Mouse (Mus musculus): ENCODE measurements around the gene Tgif1. TPM values are rescaled to one million over a fixed set of nuclear protein-coding genes. Genes with fewer than 3 reads are reported as not detected.
"Not testable (repeated sequence)": the region's sequence is repeated elsewhere in the genome, so short reads cannot be mapped to it uniquely, and the experiment has no call there.

Tgif1 gene
- total RNA-seq, 2 experiments from 2014 or later = 1.9 to 2.3 TPM

DNA sequence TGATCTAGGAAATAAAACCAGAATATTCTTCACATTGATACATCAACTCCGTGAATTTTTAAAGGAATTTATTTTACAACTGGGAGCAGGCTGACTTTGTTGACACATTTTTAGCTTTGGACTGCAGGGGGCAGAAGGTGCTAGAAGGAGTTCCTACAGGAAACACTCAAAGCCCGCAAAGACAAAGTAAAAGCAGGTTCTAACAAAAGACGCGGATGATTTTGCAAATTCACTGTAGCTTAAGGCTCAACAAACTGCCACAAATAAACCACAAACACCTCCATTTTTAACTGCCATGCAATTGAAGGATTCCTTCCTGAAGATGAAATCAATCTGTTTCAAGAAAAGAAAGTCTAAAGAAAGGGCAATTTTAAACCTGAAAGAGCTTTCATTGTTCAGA is 6.3 kb downstream of the Tgif1 start:
- no peak for DNase-seq (ENCODE audit: extremely low spot score in 1 of 2, low spot score in 1 of 2)

- no peak for DNase-seq (ENCODE audit: extremely low spot score in 1 of 2, low spot score in 1 of 2)
Measured at GRCm38 (mm10) chr17:70846111-70846644, 7.2 kb downstream of the Tgif1 start.

GRCm38 (mm10) chr17:70845543-70845942 is 7.8 kb downstream of the Tgif1 start:
- no peak for DNase-seq (ENCODE audit: extremely low spot score in 1 of 2, low spot score in 1 of 2)

DNA sequence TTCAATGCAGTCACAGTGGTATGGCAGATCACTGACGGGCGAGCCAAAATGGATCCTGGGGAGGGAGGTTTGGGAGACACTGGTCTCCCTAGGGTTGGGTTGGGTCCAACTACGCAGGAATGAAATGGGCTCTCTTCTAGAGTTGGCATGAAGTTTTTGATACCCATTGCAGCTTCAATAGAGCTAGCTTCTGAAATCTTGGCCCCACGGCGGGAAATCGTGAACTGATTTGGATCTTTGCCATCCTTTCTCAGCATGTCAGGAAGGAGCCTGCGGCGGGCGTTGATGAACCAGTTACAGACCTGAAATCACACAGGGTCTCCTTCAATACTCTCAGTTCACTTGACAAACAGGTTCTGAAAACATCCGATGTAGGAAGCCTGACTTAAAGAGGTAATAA is 8.4 kb downstream of the Tgif1 start:
- no peak for DNase-seq (ENCODE audit: extremely low spot score in 1 of 2, low spot score in 1 of 2)

DNA sequence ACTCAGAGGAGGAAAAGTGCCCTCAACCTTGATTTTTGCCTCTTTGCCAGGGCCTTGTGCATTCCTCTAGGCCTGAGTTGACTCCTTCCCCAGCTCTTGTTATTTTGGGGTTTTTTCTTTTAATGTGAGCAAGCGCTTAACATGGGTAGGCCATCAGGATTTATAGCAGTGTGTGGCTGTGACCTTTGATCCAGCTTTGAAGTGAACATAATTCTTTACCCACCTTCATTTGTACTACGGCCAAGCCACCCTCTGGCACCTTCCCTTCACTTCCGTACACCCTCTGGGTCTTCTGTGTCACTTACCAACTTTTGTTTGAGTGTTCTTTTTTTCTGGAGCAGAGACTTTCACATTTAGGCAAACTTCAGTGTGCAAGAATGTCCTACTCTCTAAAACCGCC is 10.1 kb downstream of the Tgif1 start:
- no peak for DNase-seq (ENCODE audit: extremely low spot score in 1 of 2, low spot score in 1 of 2)

DNA sequence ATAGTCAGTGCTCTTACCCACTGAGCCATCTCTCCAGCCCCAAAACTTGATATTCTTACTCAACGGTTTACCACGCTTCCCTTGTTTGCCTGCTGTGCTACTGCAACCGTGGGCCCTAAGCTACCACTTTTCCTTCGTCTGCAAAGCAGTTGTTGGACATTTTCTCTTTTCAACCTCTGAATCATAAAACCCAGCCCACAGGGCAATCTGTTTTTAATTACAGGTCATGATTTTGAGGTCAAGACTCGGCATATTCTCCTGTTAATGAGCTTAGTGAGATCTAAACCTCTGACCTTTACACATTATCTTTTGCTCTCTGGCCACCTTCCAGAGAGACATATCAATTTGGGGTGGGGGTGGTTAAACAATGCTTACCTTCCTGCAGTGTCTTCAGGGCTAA is 14.8 kb downstream of the Tgif1 start:
- no peak for DNase-seq (ENCODE audit: extremely low spot score in 1 of 2, low spot score in 1 of 2)

GRCm38 (mm10) chr17:70838031-70838430 is 15.3 kb downstream of the Tgif1 start:
- DNase-seq (ENCODE audit: extremely low spot score in 1 of 2, low spot score in 1 of 2) = no peak

- not testable (repeated sequence) for DNase-seq (ENCODE audit: extremely low spot score in 1 of 2, low spot score in 1 of 2)
Measured at GRCm38 (mm10) chr17:70837474-70837873, 15.9 kb downstream of the Tgif1 start.

GRCm38 (mm10) chr17:70836820-70837219 is 16.5 kb downstream of the Tgif1 start:
- no peak for DNase-seq (ENCODE audit: extremely low spot score in 1 of 2, low spot score in 1 of 2)

GRCm38 (mm10) chr17:70835071-70835790 is 18.1 kb downstream of the Tgif1 start:
- no peak for DNase-seq (ENCODE audit: extremely low spot score in 1 of 2, low spot score in 1 of 2)

DNA sequence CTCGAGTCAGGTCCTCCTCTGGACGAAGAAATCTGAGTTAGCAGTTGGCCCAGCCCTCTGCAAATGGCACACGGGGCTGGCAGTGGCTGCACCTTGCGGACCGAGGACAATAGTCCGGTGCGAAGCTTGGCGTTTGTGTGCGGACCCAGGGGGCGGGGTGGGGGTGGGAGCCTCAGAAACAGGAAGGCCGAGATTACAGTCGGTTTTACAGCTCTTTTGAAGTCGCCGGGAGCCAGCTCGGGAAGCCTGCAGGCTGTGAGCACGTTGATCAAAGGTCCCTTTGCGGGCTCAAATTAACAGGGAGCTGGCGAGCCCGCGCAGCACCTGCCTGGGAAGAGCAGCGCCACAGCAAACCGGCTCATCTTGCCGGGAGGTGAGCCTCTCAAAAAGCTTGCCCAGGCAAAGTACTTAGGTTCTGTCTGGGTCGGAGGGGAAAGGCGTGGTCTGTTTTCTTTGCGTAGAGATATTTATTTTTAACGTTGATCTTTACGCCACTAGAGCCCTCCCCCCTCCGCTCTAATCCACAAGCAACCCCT is 18.8 kb downstream of the Tgif1 start:
- no peak for DNase-seq (ENCODE audit: extremely low spot score in 1 of 2, low spot score in 1 of 2)

- no peak for DNase-seq (ENCODE audit: extremely low spot score in 1 of 2, low spot score in 1 of 2)
Measured at GRCm38 (mm10) chr17:70832544-70832943, 20.8 kb downstream of the Tgif1 start.

DNA sequence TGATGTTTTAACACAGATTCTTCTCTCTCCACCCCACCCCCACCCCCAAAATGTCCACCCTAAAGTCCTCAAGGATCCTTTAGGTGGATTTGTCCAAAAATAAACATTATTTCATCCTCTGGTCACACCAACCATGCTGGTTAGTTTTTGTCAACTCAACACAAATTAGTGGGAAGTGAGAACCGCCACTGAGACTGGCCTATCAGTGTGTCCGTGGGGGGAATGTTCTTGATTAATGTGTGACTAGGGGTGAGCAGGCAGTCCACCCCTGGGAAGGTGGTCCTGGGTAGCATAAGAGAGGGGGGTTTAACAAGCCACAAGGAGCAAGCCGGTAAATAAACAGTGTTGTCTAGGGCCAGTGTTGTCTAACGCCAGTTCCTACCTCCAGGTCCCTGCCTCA is 21.8 kb downstream of the Tgif1 start:
- no peak for DNase-seq (ENCODE audit: extremely low spot score in 1 of 2, low spot score in 1 of 2)

- no peak for DNase-seq (ENCODE audit: extremely low spot score in 1 of 2, low spot score in 1 of 2)
Measured at GRCm38 (mm10) chr17:70829943-70830715, 23.2 kb downstream of the Tgif1 start.

DNA sequence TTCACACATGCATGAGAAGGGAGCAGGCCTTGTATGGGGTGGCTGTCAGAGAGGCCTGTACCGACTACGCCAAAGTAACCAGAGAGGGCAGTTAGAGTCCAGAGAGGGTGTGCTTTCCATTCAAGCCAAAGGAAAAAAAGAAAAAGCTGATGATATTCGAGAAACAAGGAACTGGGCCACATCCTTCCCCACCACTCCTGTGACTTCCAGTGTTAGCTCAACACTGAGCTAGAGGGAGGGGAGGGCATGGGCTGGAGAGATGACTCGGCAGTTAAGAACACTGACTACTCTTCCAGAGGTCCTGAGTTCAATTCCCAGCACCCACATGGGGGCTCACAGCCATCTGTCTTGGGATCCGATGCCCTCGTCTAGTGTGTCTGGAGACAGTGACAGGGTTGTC is 24.1 kb downstream of the Tgif1 start:
- DNase-seq (ENCODE audit: extremely low spot score in 1 of 2, low spot score in 1 of 2) = no peak

- no peak for DNase-seq (ENCODE audit: extremely low spot score in 1 of 2, low spot score in 1 of 2)
Measured at GRCm38 (mm10) chr17:70828569-70828968, 24.8 kb downstream of the Tgif1 start.

GRCm38 (mm10) chr17:70828180-70828528 is 25.2 kb downstream of the Tgif1 start:
- no peak for DNase-seq (ENCODE audit: extremely low spot score in 1 of 2, low spot score in 1 of 2)

GRCm38 (mm10) chr17:70827463-70828179 is 25.7 kb downstream of the Tgif1 start:
- DNase-seq (ENCODE audit: extremely low spot score in 1 of 2, low spot score in 1 of 2) = not testable (repeated sequence)

- peak; percentile 52 to 71 for DNase-seq (ENCODE audit: extremely low spot score in 1 of 2, low spot score in 1 of 2)
Measured at GRCm38 (mm10) chr17:70826227-70826626, 27.1 kb downstream of the Tgif1 start.

GRCm38 (mm10) chr17:70823083-70823482 is 30.3 kb downstream of the Tgif1 start:
- no peak for DNase-seq (ENCODE audit: extremely low spot score in 1 of 2, low spot score in 1 of 2)

Measured in layer of hippocampus, postnatal 25 days (tissue).